Mouse (Mus musculus): ENCODE data around the gene Gpr37l1.

DNA sequence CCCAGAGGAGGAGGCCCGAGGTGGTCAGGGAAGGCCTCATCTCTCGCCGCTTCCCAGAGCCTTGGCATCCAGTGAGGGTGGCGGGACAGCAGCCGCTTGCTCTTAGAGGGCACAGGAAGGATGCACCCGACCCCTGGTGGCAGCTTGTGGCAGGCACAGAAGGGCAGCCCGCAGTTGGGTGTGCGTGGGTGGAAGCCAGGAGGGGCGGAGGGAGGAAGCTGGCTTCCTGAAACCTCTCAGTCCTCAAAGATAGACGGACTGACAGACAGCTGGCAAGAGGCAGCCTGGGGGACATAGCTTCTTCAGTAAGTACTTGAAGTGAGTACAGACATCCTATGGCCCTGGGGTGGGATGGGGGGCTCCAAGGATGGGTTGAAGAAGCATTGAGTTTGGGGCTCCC, 35.0 kb downstream of the Gpr37l1 start, which contains the start of gene Ptpn7:
- TF ChIP-seq POLR2A (IDR thresholded peaks at IDR 0.05; ENCODE audit: low read depth, low read length) (no peak), CTCF (IDR thresholded peaks at IDR 0.05; ENCODE audit: borderline replicate concordance, insufficient read depth, low read length) (peak; percentile 82; the same call in 1 of the 2 replicates)

Data from embryonic fibroblast, embryonic 13.5 days (primary cell).